Mouse (Mus musculus): ENCODE data around the gene Gcgr. TPM values are rescaled to one million over a fixed set of nuclear protein-coding genes. Genes with fewer than 3 reads are reported as not detected.
"Not testable (repeated sequence)": the region's sequence is repeated elsewhere in the genome, so short reads cannot be mapped to it uniquely, and the experiment has no call there.

Gene Gcgr
- polyA plus RNA-seq, 2 experiments: 4.9 to 11.2 TPM

GRCm38 (mm10) chr11:120550810-120551440 lies 20.4 kb downstream of the Gcgr start, which contains the start of gene Ppp1r27:
Gene Ppp1r27 (minus strand): TSS chr11:120551132.
- H3K4me1 ChIP-seq (ENCODE audit: control insufficient read depth, insufficient read depth, low read length): peaks cover 12% of the 10 kb centered on the region
- H3K4me2 ChIP-seq (replicated peaks; ENCODE audit: low read depth, low read length, severe bottlenecking): peak within 1 kb of the TSS; percentile 67
- H3K9me3 ChIP-seq (ENCODE audit: control insufficient read depth, low read length): no peaks in the 10 kb centered on the region
- H3K9ac ChIP-seq (ENCODE audit: low read depth, low read length, severe bottlenecking): peak within 1 kb of the TSS; percentile 98
- no peaks in the 10 kb centered on the region for H3K27me3 ChIP-seq (ENCODE audit: control insufficient read depth, insufficient read depth, low read length)
- DNase-seq (ENCODE audit: low spot score) (no peak), ATAC-seq (ENCODE audit: low FRiP score, low read depth) (no peak)
- no peak for TF ChIP-seq POLR2A (IDR thresholded peaks at IDR 0.05; ENCODE audit: borderline replicate concordance, extremely low read depth, insufficient read depth, insufficient read length)
- WGBS: 91% methylated on average over 28 of the region's 28 CpGs
- H3K4me3 ChIP-seq (replicated peaks; ENCODE audit: low read length): peak within 1 kb of the TSS; percentile 98
- no peaks in the 10 kb centered on the region for H3K36me3 ChIP-seq (ENCODE audit: control insufficient read depth, insufficient read depth, low read length)
- peak within 1 kb of the TSS; percentile 90; the same call in 1 of the 2 replicates for H3K27ac ChIP-seq (replicated peaks; ENCODE audit: low read depth, low read length)

DNA sequence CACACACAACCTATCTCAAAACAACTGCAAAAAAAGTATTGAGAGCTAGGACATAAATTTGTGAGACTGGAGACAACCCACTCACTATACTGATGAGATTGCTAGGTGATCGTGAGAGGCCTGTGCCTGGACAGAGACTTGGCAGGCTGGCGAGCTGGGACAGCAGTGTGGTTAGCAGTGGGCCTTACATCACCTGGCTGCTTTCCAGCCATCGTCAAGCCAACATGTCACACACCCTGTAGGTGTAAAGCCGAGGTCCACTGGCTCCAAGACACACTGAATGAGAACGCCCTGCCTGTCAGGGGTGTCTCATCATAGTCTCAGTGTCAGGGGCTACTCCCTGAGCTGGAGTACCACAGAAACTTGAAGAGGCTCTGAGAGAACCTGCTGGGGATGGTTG lies 22.2 kb downstream of the Gcgr start:
- Histone ChIP-seq H3K4me2 (replicated peaks; ENCODE audit: low read depth, low read length, severe bottlenecking) (no peak overlapping the region), H3K9ac (ENCODE audit: low read depth, low read length, severe bottlenecking) (no peak overlapping the region), H3K9me3 (ENCODE audit: control insufficient read depth, low read length) (no peaks in the 10 kb centered on the region), H3K4me3 (replicated peaks; ENCODE audit: low read length) (no peak overlapping the region), H3K27ac (replicated peaks; ENCODE audit: low read depth, low read length) (no peak overlapping the region), H3K27me3 (ENCODE audit: control insufficient read depth, insufficient read depth, low read length) (no peaks in the 10 kb centered on the region), H3K4me1 (ENCODE audit: control insufficient read depth, insufficient read depth, low read length) (peaks cover 12% of the 10 kb centered on the region), H3K36me3 (ENCODE audit: control insufficient read depth, insufficient read depth, low read length) (no peaks in the 10 kb centered on the region)
- DNase-seq (ENCODE audit: low spot score) (no peak), ATAC-seq (ENCODE audit: low FRiP score, low read depth) (no peak)
- 76% methylated on average over 5 of the region's 5 CpGs for WGBS
- TF ChIP-seq POLR2A (IDR thresholded peaks at IDR 0.05; ENCODE audit: borderline replicate concordance, extremely low read depth, insufficient read depth, insufficient read length): no peak

DNA sequence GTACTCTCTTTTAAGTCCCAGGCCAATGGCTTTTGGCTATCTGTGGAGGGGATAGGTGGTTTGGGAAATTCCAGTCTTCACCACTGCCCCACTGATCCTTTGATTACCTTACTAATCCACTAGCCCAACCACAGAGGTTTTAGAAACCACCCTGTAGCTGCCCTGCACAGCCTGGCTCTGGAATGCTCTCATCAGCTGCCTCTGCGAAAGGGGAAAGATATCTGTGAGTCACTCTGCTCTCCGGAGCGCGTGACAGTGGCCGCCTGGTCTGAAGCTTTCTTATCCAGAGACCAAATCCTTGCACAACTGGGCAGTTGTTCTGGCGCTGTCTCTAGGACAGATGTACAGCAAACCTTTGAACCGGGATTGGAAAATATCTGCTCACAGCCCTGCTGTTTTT lies 24.3 kb downstream of the Gcgr start:
- H3K9ac ChIP-seq (ENCODE audit: low read depth, low read length, severe bottlenecking): no peak overlapping the region
- no peak overlapping the region for H3K4me3 ChIP-seq (replicated peaks; ENCODE audit: low read length)
- H3K27ac ChIP-seq (replicated peaks; ENCODE audit: low read depth, low read length): no peak overlapping the region
- no peak for ATAC-seq (ENCODE audit: low FRiP score, low read depth)
- H3K9me3 ChIP-seq (ENCODE audit: control insufficient read depth, low read length): no peaks in the 10 kb centered on the region
- H3K27me3 ChIP-seq (ENCODE audit: control insufficient read depth, insufficient read depth, low read length): no peaks in the 10 kb centered on the region
- no peak for DNase-seq (ENCODE audit: low spot score)
- WGBS: 63% methylated on average over 7 of the region's 7 CpGs
- peaks cover 11% of the 10 kb centered on the region for H3K36me3 ChIP-seq (ENCODE audit: control insufficient read depth, insufficient read depth, low read length)
- TF ChIP-seq POLR2A (IDR thresholded peaks at IDR 0.05; ENCODE audit: borderline replicate concordance, extremely low read depth, insufficient read depth, insufficient read length): no peak
- peaks cover 4% of the 10 kb centered on the region for H3K4me1 ChIP-seq (ENCODE audit: control insufficient read depth, insufficient read depth, low read length)
- no peak overlapping the region for H3K4me2 ChIP-seq (replicated peaks; ENCODE audit: low read depth, low read length, severe bottlenecking)

- no peak overlapping the region for H3K9ac ChIP-seq (ENCODE audit: low read depth, low read length, severe bottlenecking)
- no peak overlapping the region for H3K4me2 ChIP-seq (replicated peaks; ENCODE audit: low read depth, low read length, severe bottlenecking)
- H3K4me3 ChIP-seq (replicated peaks; ENCODE audit: low read length): no peak overlapping the region
- no peak for ATAC-seq (ENCODE audit: low FRiP score, low read depth)
- H3K27ac ChIP-seq (replicated peaks; ENCODE audit: low read depth, low read length): no peak overlapping the region
- DNase-seq (ENCODE audit: low spot score): no peak
- 81% methylated on average over 2 of the region's 2 CpGs for WGBS
- TF ChIP-seq POLR2A (IDR thresholded peaks at IDR 0.05; ENCODE audit: borderline replicate concordance, extremely low read depth, insufficient read depth, insufficient read length): no peak
- no peaks in the 10 kb centered on the region for H3K27me3 ChIP-seq (ENCODE audit: control insufficient read depth, insufficient read depth, low read length)
- peaks cover under 1% of the 10 kb centered on the region for H3K4me1 ChIP-seq (ENCODE audit: control insufficient read depth, insufficient read depth, low read length)
- H3K36me3 ChIP-seq (ENCODE audit: control insufficient read depth, insufficient read depth, low read length): peaks cover 15% of the 10 kb centered on the region
- H3K9me3 ChIP-seq (ENCODE audit: control insufficient read depth, low read length): no peaks in the 10 kb centered on the region
These were observed 24.8 kb downstream of the Gcgr start for GRCm38 (mm10) chr11:120555260-120555659.

DNA sequence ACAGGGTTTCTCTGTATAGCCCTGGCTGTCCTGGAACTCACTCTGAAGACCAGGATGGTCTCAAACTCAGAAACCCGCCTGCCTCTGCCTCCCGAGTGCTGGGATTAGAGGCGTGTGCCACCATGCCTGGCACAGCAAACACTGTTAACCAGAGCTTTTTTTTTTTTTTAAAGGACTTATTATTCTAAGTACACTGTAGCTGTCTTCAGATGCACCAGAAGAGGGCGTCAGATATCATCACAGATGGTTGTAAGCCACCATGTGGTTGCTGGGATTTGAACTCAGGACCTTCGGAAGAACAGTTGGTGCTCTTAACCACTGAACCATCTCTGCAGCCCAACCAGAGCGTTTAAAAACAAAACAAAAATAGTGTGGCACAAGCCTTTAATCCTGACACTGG lies 28.3 kb downstream of the Gcgr start:
- H3K9me3 ChIP-seq (ENCODE audit: control insufficient read depth, low read length); H3K4me1 ChIP-seq (ENCODE audit: control insufficient read depth, insufficient read depth, low read length); H3K9ac ChIP-seq (ENCODE audit: low read depth, low read length, severe bottlenecking); H3K27ac ChIP-seq (replicated peaks; ENCODE audit: low read depth, low read length); ATAC-seq (ENCODE audit: low FRiP score, low read depth); H3K4me2 ChIP-seq (replicated peaks; ENCODE audit: low read depth, low read length, severe bottlenecking); DNase-seq (ENCODE audit: low spot score); H3K27me3 ChIP-seq (ENCODE audit: control insufficient read depth, insufficient read depth, low read length); H3K4me3 ChIP-seq (replicated peaks; ENCODE audit: low read length): not testable (repeated sequence)
- 89% methylated on average over 6 of the region's 6 CpGs for WGBS
- peaks cover 51% of the 10 kb centered on the region for H3K36me3 ChIP-seq (ENCODE audit: control insufficient read depth, insufficient read depth, low read length)

All from limb, embryonic 14.5 days (tissue).